Mouse (Mus musculus): ENCODE measurements around the gene Sumf1.

GRCm38 (mm10) chr6:108074624-108075023, 110.8 kb downstream of the Sumf1 start:
- no peak for TF ChIP-seq CTCF (IDR thresholded peaks at IDR 0.05; ENCODE audit: insufficient read depth, low read length)
- TF ChIP-seq POLR2A (IDR thresholded peaks at IDR 0.05; ENCODE audit: borderline replicate concordance, extremely low read depth, low read depth, low read length), result no peak
